Mouse (Mus musculus) CH12.LX (cell line): ENCODE data around the gene Iqcf5. TPM values are rescaled to one million over a fixed set of nuclear protein-coding genes. Genes with fewer than 3 reads are reported as not detected.
A peak's percentile ranks its signal among the peaks of the same experiment; 100 is the strongest.

Experiments used
- DNase-seq: peaks from one replicate; pipeline ENCODE4 v3.0.0-alpha.2; 2013; ENCODE audit errors: extremely low read depth
- H3K27ac ChIP-seq: 2 replicates; pipeline ENCODE4 v1.5.1; 2012; ENCODE audit warnings: low read depth, mild to moderate bottlenecking, control low read depth, moderate library complexity; ENCODE audit not compliant: insufficient read depth
- H3K27me3 ChIP-seq: replicated peaks from 2 replicates; pipeline ENCODE3; 2012; ENCODE audit warnings: inconsistent platforms
- H3K36me3 ChIP-seq, 2 experiments: replicated peaks in 1 of 2; 2 replicates each; pipeline versions ENCODE3 to v1.6.1; 2012; ENCODE audit warnings: inconsistent platforms in 1 of 2, low read length in 1 of 2, mild to moderate bottlenecking in 1 of 2, mixed read lengths in 1 of 2, moderate library complexity in 1 of 2; ENCODE audit not compliant: control insufficient read depth in 1 of 2, insufficient read depth in 1 of 2
- H3K4me1 ChIP-seq, 2 experiments: 2 replicates each; pipeline ENCODE4 v1.6.1; 2012; ENCODE audit warnings: inconsistent platforms in 1 of 2, moderate library complexity in 1 of 2; ENCODE audit not compliant: insufficient read depth in 2 of 2, control insufficient read depth in 1 of 2
- H3K4me2 ChIP-seq: 2 replicates; pipeline ENCODE4 v1.6.1; 2012; ENCODE audit warnings: low read depth, mild to moderate bottlenecking, control low read depth; ENCODE audit not compliant: poor library complexity, insufficient read depth, severe bottlenecking
- H3K4me3 ChIP-seq, 3 experiments: fragments of 150-350 bp in 1 of 3; sonication (generic) in 1 of 3; replicated peaks in 1 of 3; 2 replicates each; pipeline versions ENCODE3 to v1.5.1; 2011 to 2012; ENCODE audit warnings: low read depth in 2 of 3, low read length in 2 of 3, mild to moderate bottlenecking in 2 of 3, moderate library complexity in 2 of 3, control low read depth in 1 of 3, improper control_type of control experiment in 1 of 3, inconsistent platforms in 1 of 3, mixed read lengths in 1 of 3; ENCODE audit not compliant: poor library complexity in 1 of 3
- H3K79me2 ChIP-seq: replicated peaks from 2 replicates; pipeline ENCODE4 v1.6.1; 2012; ENCODE audit warnings: mild to moderate bottlenecking, moderate library complexity; ENCODE audit not compliant: control insufficient read depth, poor library complexity, insufficient read depth, severe bottlenecking; ENCODE audit errors: extremely low read depth
- H3K9ac ChIP-seq: 2 replicates; pipeline ENCODE4 v1.6.1; 2012; ENCODE audit warnings: low read depth, mild to moderate bottlenecking, control low read depth, moderate library complexity; ENCODE audit not compliant: insufficient read depth
- H3K9me3 ChIP-seq: replicated peaks from 2 replicates; pipeline ENCODE3; 2012; ENCODE audit warnings: low read length, inconsistent platforms, mixed read lengths
- CTCF ChIP-seq, 2 experiments: IDR thresholded peaks in 1 of 2; conservative IDR thresholded peaks in 1 of 2; 2 replicates each; pipeline ENCODE4 v1.5.1; 2011 to 2012; ENCODE audit warnings: low read depth in 2 of 2, low read length in 2 of 2, improper control_type of control experiment in 1 of 2, inconsistent platforms in 1 of 2, mild to moderate bottlenecking in 1 of 2, moderate library complexity in 1 of 2
- E2F4 ChIP-seq: IDR thresholded peaks from 2 replicates; pipeline ENCODE4 v1.6.1; 2011; ENCODE audit warnings: low read depth, low read length, improper control_type of control experiment; ENCODE audit not compliant: insufficient replicate concordance
- ELF1 ChIP-seq: IDR thresholded peaks from 2 replicates; pipeline ENCODE4 v1.6.1; 2014; ENCODE audit warnings: low read depth, mild to moderate bottlenecking, inconsistent platforms, low read length, improper control_type of control experiment
- IRF4 ChIP-seq: IDR thresholded peaks from 2 replicates; pipeline ENCODE4 v1.6.1; 2014; ENCODE audit warnings: low read depth, mild to moderate bottlenecking, inconsistent platforms, low read length, improper control_type of control experiment
- JUND ChIP-seq: conservative IDR thresholded peaks from 2 replicates; pipeline ENCODE4 v1.6.1; 2011; ENCODE audit warnings: low read depth, low read length, improper control_type of control experiment
- MAFK ChIP-seq: IDR thresholded peaks from 2 replicates; pipeline ENCODE4 v1.6.1; 2011; ENCODE audit warnings: low read length, improper control_type of control experiment; ENCODE audit not compliant: insufficient replicate concordance
- MAX ChIP-seq: IDR thresholded peaks from 2 replicates; pipeline ENCODE4 v1.6.1; 2011; ENCODE audit warnings: low read length, improper control_type of control experiment
- MXI1 ChIP-seq: IDR thresholded peaks from 2 replicates; pipeline ENCODE4 v1.6.1; 2011; ENCODE audit warnings: mild to moderate bottlenecking, low read depth, low read length, improper control_type of control experiment
- NELFE ChIP-seq: IDR thresholded peaks from 2 replicates; pipeline ENCODE4 v1.6.1; 2011; ENCODE audit warnings: low read depth, low read length, improper control_type of control experiment
- NRF1 ChIP-seq: IDR thresholded peaks from 2 replicates; pipeline ENCODE4 v1.6.1; 2014; ENCODE audit warnings: low read depth, mild to moderate bottlenecking, inconsistent platforms, low read length, improper control_type of control experiment, moderate library complexity
- PAX5 ChIP-seq: IDR thresholded peaks from 2 replicates; pipeline ENCODE4 v1.6.1; 2012; ENCODE audit warnings: low read length, inconsistent platforms, mixed read lengths
- POLR2A ChIP-seq: IDR thresholded peaks from 2 replicates; pipeline ENCODE4 v1.6.1; 2011; ENCODE audit warnings: low read depth, mild to moderate bottlenecking, improper control_type of control experiment, low read length
- POLR2AphosphoS2 ChIP-seq: IDR thresholded peaks from 2 replicates; pipeline ENCODE4 v1.6.1; 2011; ENCODE audit warnings: low read depth, low read length, improper control_type of control experiment
- RCOR1 ChIP-seq: conservative IDR thresholded peaks from 2 replicates; pipeline ENCODE4 v1.6.1; 2012; ENCODE audit warnings: low read depth, mild to moderate bottlenecking, inconsistent platforms, low read length, improper control_type of control experiment
- SIN3A ChIP-seq: IDR thresholded peaks from 2 replicates; pipeline ENCODE4 v1.6.1; 2012; ENCODE audit warnings: low read length, improper control_type of control experiment, inconsistent platforms
- SMC3 ChIP-seq: IDR thresholded peaks from 2 replicates; pipeline ENCODE4 v1.6.1; 2011; ENCODE audit warnings: low read depth, low read length, improper control_type of control experiment
- TBP ChIP-seq: conservative IDR thresholded peaks from 2 replicates; pipeline ENCODE4 v1.6.1; 2011; ENCODE audit warnings: low read depth, low read length, improper control_type of control experiment
- USF2 ChIP-seq: conservative IDR thresholded peaks from 2 replicates; pipeline ENCODE4 v1.6.1; 2011; ENCODE audit warnings: low read depth, low read length, improper control_type of control experiment
- dilution Hi-C: fragments of 300-500 bp; cut with MboI; formaldehyde crosslinking; loops from 2 replicates; pipeline ENCODE4 v1.14.3; 2020; ENCODE audit warnings: low sequenced_read_pairs; ENCODE audit not compliant: extremely low pct_unique_long_range_greater_than_20kb, extremely low pct_ligation_motif_present
- in situ Hi-C: fragments of 300-500 bp; cut with MboI; formaldehyde crosslinking; loops from 3 replicates; pipeline ENCODE4 v1.14.3; 2019; ENCODE audit warnings: low sequenced_read_pairs, low pct_ligation_motif_present, low pct_unique_long_range_greater_than_20kb, mixed read lengths
- polyA plus RNA-seq: library from polyadenylated mRNA; unstranded; fragments of >175 nt; gene quantifications from 2 replicates; pipeline ENCODE4 v1.2.1, GENCODE M21; 2012; ENCODE audit warnings: low read depth; ENCODE audit not compliant: insufficient read length
- total RNA-seq, 2 experiments: library from RNA; depleted of rRNA; stranded (reverse); fragments of 300-350 nt in 1 of 2; fragments of >200 nt in 1 of 2; gene quantifications; 2 replicates each; pipeline ENCODE4 v1.2.3; 2012 to 2014

Gene Iqcf5
- total and polyA plus RNA-seq, 3 experiments = 0.72 to 1.8 (median 0.77) TPM

- no peak for TF ChIP-seq E2F4
- TF ChIP-seq SMC3 = peak; percentile 83
- TF ChIP-seq POLR2A = no peak
Measured at GRCm38 (mm10) chr9:106531833-106532232, 17.5 kb downstream of the Iqcf5 start (continued).

- no peaks in the 10 kb centered on the region for H3K79me2 ChIP-seq
- H3K4me1 ChIP-seq = no peaks in the 10 kb centered on the region; a peak in 1 of 4 replicates
- no peak for DNase-seq
- dilution Hi-C loops = no loop called here
- peaks cover 3% of the 10 kb centered on the region for H3K9me3 ChIP-seq
- H3K36me3 ChIP-seq = no peaks in the 10 kb centered on the region
- TF ChIP-seq ELF1 (no peak), MAFK (no peak), POLR2AphosphoS2 (no peak), PAX5 (no peak), USF2 (no peak)
- H3K4me2 ChIP-seq = no peak overlapping the region
- no peak overlapping the region for H3K4me3 ChIP-seq
- H3K27me3 ChIP-seq = peaks cover 1% of the 10 kb centered on the region
- H3K27ac ChIP-seq = no peak overlapping the region
- in situ Hi-C loops = no loop called here
- no peak overlapping the region for H3K9ac ChIP-seq
Measured at GRCm38 (mm10) chr9:106534296-106534695, 19.9 kb downstream of the Iqcf5 start.

GRCm38 (mm10) chr9:106534975-106535374, 20.6 kb downstream of the Iqcf5 start:
- H3K9ac ChIP-seq = no peak overlapping the region
- H3K36me3 ChIP-seq = no peaks in the 10 kb centered on the region
- no peak overlapping the region for H3K4me2 ChIP-seq
- no peaks in the 10 kb centered on the region for H3K79me2 ChIP-seq
- H3K4me3 ChIP-seq = no peak overlapping the region
- dilution Hi-C loops (no loop called here), in situ Hi-C loops (no loop called here)
- no peaks in the 10 kb centered on the region; a peak in 1 of 4 replicates for H3K4me1 ChIP-seq
- no peaks in the 10 kb centered on the region for H3K27me3 ChIP-seq
- peaks cover 5% of the 10 kb centered on the region for H3K9me3 ChIP-seq
- DNase-seq = no peak
- TF ChIP-seq RCOR1 (no peak), JUND (no peak), NELFE (no peak), MXI1 (no peak)
- no peak overlapping the region for H3K27ac ChIP-seq

GRCm38 (mm10) chr9:106561531-106561930, 47.2 kb downstream of the Iqcf5 start, which contains the start of gene Iqcf3:
Iqcf3 (minus strand) TSS chr9:106561631.
- TF ChIP-seq MAX (no peak), SIN3A (no peak), NRF1 (no peak), TBP (no peak), IRF4 (no peak), USF2 (no peak), E2F4 (no peak), CTCF (conservative IDR thresholded peaks at IDR 0.05 in 1 of 2, IDR thresholded peaks at IDR 0.05 in 1 of 2; ENCODE audit: low read depth in 2 of 2, low read length in 2 of 2) (no peak)
- H3K79me2 ChIP-seq = no peaks in the 10 kb centered on the region
- H3K4me3 ChIP-seq = no peak within 1 kb of the TSS
- dilution Hi-C loops = no loop called here
- no peak for DNase-seq
- H3K27ac ChIP-seq = no peak within 1 kb of the TSS
- H3K9me3 ChIP-seq = no peaks in the 10 kb centered on the region
- peaks cover 6 to 26% of the 10 kb centered on the region in 2 experiments for H3K4me1 ChIP-seq
- H3K27me3 ChIP-seq = peaks cover 11% of the 10 kb centered on the region
- no peaks in the 10 kb centered on the region for H3K36me3 ChIP-seq
- in situ Hi-C loops = no loop called here
- H3K4me2 ChIP-seq = no peak within 1 kb of the TSS
- no peak within 1 kb of the TSS for H3K9ac ChIP-seq
